Mouse (Mus musculus): ENCODE measurements around the gene Snrpb2. TPM values are rescaled to one million over a fixed set of nuclear protein-coding genes. Genes with fewer than 3 reads are reported as not detected.

Gene Snrpb2
- polyA plus RNA-seq, 1 experiment from 2014 or later, result 48.7 TPM

- Histone ChIP-seq H3K4me3 (ENCODE audit: low read depth, low read length) (no peak overlapping the region), H3K27ac (ENCODE audit: low read depth, low read length) (no peak overlapping the region), H3K27me3 (replicated peaks; ENCODE audit: control insufficient read depth, insufficient read depth, low read length) (no peaks in the 10 kb centered on the region), H3K9ac (ENCODE audit: low read depth, low read length) (no peak overlapping the region), H3K36me3 (ENCODE audit: control insufficient read depth, insufficient read depth) (no peaks in the 10 kb centered on the region), H3K4me1 (replicated peaks; ENCODE audit: control insufficient read depth, insufficient read depth, low read length) (no peaks in the 10 kb centered on the region), H3K4me2 (replicated peaks; ENCODE audit: low read depth) (no peak overlapping the region), H3K9me3 (ENCODE audit: control insufficient read depth) (no peaks in the 10 kb centered on the region)
- no peak for TF ChIP-seq CTCF (IDR thresholded peaks at IDR 0.05; ENCODE audit: low read depth)
- ATAC-seq, result no peak
Measured at GRCm38 (mm10) chr2:143055251-143055650, 7.6 kb upstream of the Snrpb2 start.

- H3K9ac ChIP-seq (ENCODE audit: low read depth, low read length), result no peak overlapping the region
- H3K27ac ChIP-seq (ENCODE audit: low read depth, low read length), result no peak overlapping the region
- H3K4me2 ChIP-seq (replicated peaks; ENCODE audit: low read depth), result no peak overlapping the region
- WGBS, result 72% methylated on average over 5 of the region's 5 CpGs
- H3K36me3 ChIP-seq (ENCODE audit: control insufficient read depth, insufficient read depth), result no peaks in the 10 kb centered on the region
- H3K27me3 ChIP-seq (replicated peaks; ENCODE audit: control insufficient read depth, insufficient read depth, low read length), result no peaks in the 10 kb centered on the region
- TF ChIP-seq CTCF (IDR thresholded peaks at IDR 0.05; ENCODE audit: low read depth), result no peak
- H3K4me1 ChIP-seq (replicated peaks; ENCODE audit: control insufficient read depth, insufficient read depth, low read length), result no peaks in the 10 kb centered on the region
- no peaks in the 10 kb centered on the region for H3K9me3 ChIP-seq (ENCODE audit: control insufficient read depth)
- ATAC-seq, result no peak
- H3K4me3 ChIP-seq (ENCODE audit: low read depth, low read length), result no peak overlapping the region
Measured at GRCm38 (mm10) chr2:143056736-143057135, 6.1 kb upstream of the Snrpb2 start.

GRCm38 (mm10) chr2:143062432-143062811, 417 bp upstream of the Snrpb2 start:
- no peaks in the 10 kb centered on the region for H3K27me3 ChIP-seq (replicated peaks; ENCODE audit: control insufficient read depth, insufficient read depth, low read length)
- peak overlapping the region; percentile 81 for H3K9ac ChIP-seq (ENCODE audit: low read depth, low read length)
- WGBS, result 46% methylated on average over 6 of the region's 6 CpGs
- H3K27ac ChIP-seq (ENCODE audit: low read depth, low read length), result no peak overlapping the region
- H3K36me3 ChIP-seq (ENCODE audit: control insufficient read depth, insufficient read depth), result peaks cover 19% of the 10 kb centered on the region
- no peak for TF ChIP-seq CTCF (IDR thresholded peaks at IDR 0.05; ENCODE audit: low read depth)
- peak overlapping the region; percentile 94 for H3K4me3 ChIP-seq (ENCODE audit: low read depth, low read length)
- H3K4me2 ChIP-seq (replicated peaks; ENCODE audit: low read depth), result peak overlapping the region; percentile 80
- H3K9me3 ChIP-seq (ENCODE audit: control insufficient read depth), result no peaks in the 10 kb centered on the region
- H3K4me1 ChIP-seq (replicated peaks; ENCODE audit: control insufficient read depth, insufficient read depth, low read length), result peaks cover 4% of the 10 kb centered on the region; the same call in 1 of the 2 replicates
- ATAC-seq, result no peak

GRCm38 (mm10) chr2:143065914-143066313, 3.1 kb downstream of the Snrpb2 start:
- ATAC-seq, result no peak
- no peak for TF ChIP-seq CTCF (IDR thresholded peaks at IDR 0.05; ENCODE audit: low read depth)
- H3K36me3 ChIP-seq (ENCODE audit: control insufficient read depth, insufficient read depth), result peaks cover 35% of the 10 kb centered on the region

GRCm38 (mm10) chr2:143078198-143078851, 15.5 kb downstream of the Snrpb2 start, which contains the start of gene Otor:
Gene Otor, plus strand, starts transcription at chr2:143078473.
- H3K4me2 ChIP-seq (replicated peaks; ENCODE audit: low read depth), result no peak within 1 kb of the TSS
- no peak for ATAC-seq

More at GRCm38 (mm10) chr2:143065914-143066313, 3.1 kb downstream of the Snrpb2 start:
- H3K4me3 ChIP-seq (ENCODE audit: low read depth, low read length), result no peak overlapping the region
- H3K27ac ChIP-seq (ENCODE audit: low read depth, low read length), result no peak overlapping the region
- H3K9me3 ChIP-seq (ENCODE audit: control insufficient read depth), result no peaks in the 10 kb centered on the region
- H3K4me1 ChIP-seq (replicated peaks; ENCODE audit: control insufficient read depth, insufficient read depth, low read length), result peaks cover 4% of the 10 kb centered on the region; the same call in 1 of the 2 replicates
- H3K9ac ChIP-seq (ENCODE audit: low read depth, low read length), result no peak overlapping the region
- H3K27me3 ChIP-seq (replicated peaks; ENCODE audit: control insufficient read depth, insufficient read depth, low read length), result no peaks in the 10 kb centered on the region
- WGBS, result 93% methylated on average over 3 of the region's 3 CpGs
- H3K4me2 ChIP-seq (replicated peaks; ENCODE audit: low read depth), result no peak overlapping the region

GRCm38 (mm10) chr2:143081693-143082092, 18.9 kb downstream of the Snrpb2 start:
- Histone ChIP-seq H3K4me1 (replicated peaks; ENCODE audit: control insufficient read depth, insufficient read depth, low read length) (no peaks in the 10 kb centered on the region), H3K4me2 (replicated peaks; ENCODE audit: low read depth) (0 out of 2 replicates have a peak overlapping the region, but pooled peaks have one; percentile 27), H3K27ac (ENCODE audit: low read depth, low read length) (no peak overlapping the region), H3K4me3 (ENCODE audit: low read depth, low read length) (no peak overlapping the region), H3K27me3 (replicated peaks; ENCODE audit: control insufficient read depth, insufficient read depth, low read length) (no peaks in the 10 kb centered on the region), H3K9ac (ENCODE audit: low read depth, low read length) (no peak overlapping the region), H3K9me3 (ENCODE audit: control insufficient read depth) (no peaks in the 10 kb centered on the region), H3K36me3 (ENCODE audit: control insufficient read depth, insufficient read depth) (no peaks in the 10 kb centered on the region)
- TF ChIP-seq CTCF (IDR thresholded peaks at IDR 0.05; ENCODE audit: low read depth), result no peak
- ATAC-seq, result no peak
- 56% methylated on average over 3 of the region's 3 CpGs for WGBS

More at GRCm38 (mm10) chr2:143078198-143078851, 15.5 kb downstream of the Snrpb2 start, which contains the start of gene Otor:
- 63% methylated on average over 8 of the region's 8 CpGs for WGBS
- no peaks in the 10 kb centered on the region for H3K27me3 ChIP-seq (replicated peaks; ENCODE audit: control insufficient read depth, insufficient read depth, low read length)
- H3K4me3 ChIP-seq (ENCODE audit: low read depth, low read length), result no peak within 1 kb of the TSS
- no peak within 1 kb of the TSS for H3K27ac ChIP-seq (ENCODE audit: low read depth, low read length)
- no peaks in the 10 kb centered on the region for H3K9me3 ChIP-seq (ENCODE audit: control insufficient read depth)
- H3K9ac ChIP-seq (ENCODE audit: low read depth, low read length), result no peak within 1 kb of the TSS
- no peaks in the 10 kb centered on the region for H3K4me1 ChIP-seq (replicated peaks; ENCODE audit: control insufficient read depth, insufficient read depth, low read length)
- no peak for TF ChIP-seq CTCF (IDR thresholded peaks at IDR 0.05; ENCODE audit: low read depth)
- no peaks in the 10 kb centered on the region for H3K36me3 ChIP-seq (ENCODE audit: control insufficient read depth, insufficient read depth)

All from intestine, postnatal 0 days (tissue).